Mouse (Mus musculus) left cerebral cortex, postnatal 14 days (tissue): ENCODE results near the gene Ncs1. TPM values are rescaled to one million over a fixed set of nuclear protein-coding genes. Genes with fewer than 3 reads are reported as not detected.

Source experiments
- DNase-seq, 2 experiments: peaks; one replicate each; pipeline ENCODE4 v3.0.0; 2021 to 2022; ENCODE audit warnings: low spot score in 2 of 2, mixed read lengths in 1 of 2
- intact Hi-C: fragments of 180-260 bp; cut with DNase I; formaldehyde crosslinking; loops from one replicate; pipeline ENCODE4 v1.15.1; 2025
- total RNA-seq, 2 experiments: library from RNA; stranded (reverse); gene quantifications; 2 replicates each; pipeline ENCODE4 v1.2.3; 2021

The Ncs1 gene
- total RNA-seq, 2 experiments from 2014 or later = 159 to 160 TPM

GRCm38 (mm10) chr2:31304801-31305665 is 59.4 kb downstream of the Ncs1 start:
- no peak for DNase-seq
- intact Hi-C loops = no loop called here

GRCm38 (mm10) chr2:31305684-31306083 is 60.1 kb downstream of the Ncs1 start:
- peak in 1 of 2 experiments; percentile 45 for DNase-seq
- intact Hi-C loops = no loop called here

GRCm38 (mm10) chr2:31308257-31308656 is 62.6 kb downstream of the Ncs1 start:
- intact Hi-C loops = no loop called here
- DNase-seq = no peak

GRCm38 (mm10) chr2:31309549-31309948 is 63.9 kb downstream of the Ncs1 start:
- intact Hi-C loops = no loop called here
- DNase-seq = no peak

GRCm38 (mm10) chr2:31314007-31314465 is 68.4 kb downstream of the Ncs1 start, which contains the start of gene Hmcn2:
Gene Hmcn2, plus strand, starts transcription at chr2:31314415.
- DNase-seq = no peak
- intact Hi-C loops = no loop called here

- DNase-seq = no peak
- intact Hi-C loops = no loop called here
Measured at GRCm38 (mm10) chr2:31318162-31318561, 72.5 kb downstream of the Ncs1 start.

- DNase-seq = no peak
- intact Hi-C loops = no loop called here
Measured at GRCm38 (mm10) chr2:31319200-31319599, 73.6 kb downstream of the Ncs1 start.

- intact Hi-C loops = no loop called here
Measured at GRCm38 (mm10) chr2:31327186-31327585, 81.6 kb downstream of the Ncs1 start.

GRCm38 (mm10) chr2:31337706-31338330 is 92.2 kb downstream of the Ncs1 start:
- intact Hi-C loops = no loop called here
- no peak for DNase-seq

More at GRCm38 (mm10) chr2:31327186-31327585, 81.6 kb downstream of the Ncs1 start:
- no peak for DNase-seq

- intact Hi-C loops = no loop called here
- no peak for DNase-seq
Measured at GRCm38 (mm10) chr2:31339826-31340225, 94.2 kb downstream of the Ncs1 start.

GRCm38 (mm10) chr2:31341726-31342535 is 96.3 kb downstream of the Ncs1 start:
- no peak for DNase-seq
- intact Hi-C loops = no loop called here

Other genes with a start within 250 kb of the Ncs1 start
- gene Fnbp1, start 103.8 kb upstream of the Ncs1 start, total RNA-seq = 10 to 100 TPM; 73.0 to 74.2 TPM
- gene Gpr107, start 93.5 kb upstream of the Ncs1 start, total RNA-seq = 10 to 100 TPM; 51.1 to 52.3 TPM
- under 1 TPM; 0.32 to 0.62 TPM for gene Hmcn2, start 68.6 kb downstream of the Ncs1 start, total RNA-seq
- gene Ass1, start 224.4 kb downstream of the Ncs1 start, total RNA-seq = 10 to 100 TPM in 1 of 2 experiments, 1 to 10 TPM in 1; 8.5 to 14.6 TPM